Mouse (Mus musculus) forebrain, embryonic 10.5 days (tissue): ENCODE data around the gene Orm3. TPM values are rescaled to one million over a fixed set of nuclear protein-coding genes. Genes with fewer than 3 reads are reported as not detected.

Experiments used
- DNase-seq: peaks from one replicate; pipeline ENCODE4 v3.0.0-alpha.2; 2017; ENCODE audit warnings: low spot score; ENCODE audit errors: extremely low spot score
- H3K27ac ChIP-seq: fragments of 300-500 bp; sonication (generic); 2 replicates; pipeline ENCODE4 v1.5.1; 2016; ENCODE audit warnings: mild to moderate bottlenecking
- H3K27me3 ChIP-seq: fragments of 300-500 bp; sonication (generic); 2 replicates; pipeline ENCODE4 v1.6.1; 2016; ENCODE audit warnings: mild to moderate bottlenecking; ENCODE audit not compliant: poor library complexity, severe bottlenecking
- H3K36me3 ChIP-seq: fragments of 300-500 bp; sonication (generic); replicated peaks from 2 replicates; pipeline ENCODE4 v1.6.1; 2016; ENCODE audit warnings: mild to moderate bottlenecking, moderate library complexity
- H3K4me1 ChIP-seq: fragments of 300-500 bp; sonication (generic); 2 replicates; pipeline ENCODE4 v1.6.1; 2016
- H3K4me3 ChIP-seq: fragments of 300-500 bp; sonication (generic); 2 replicates; pipeline ENCODE4 v1.5.1; 2016; ENCODE audit warnings: mild to moderate bottlenecking, moderate library complexity
- H3K9me3 ChIP-seq: fragments of 300-500 bp; sonication (generic); 2 replicates; pipeline ENCODE4 v1.6.1; 2016; ENCODE audit warnings: mild to moderate bottlenecking, moderate library complexity
- WGBS: fragments of 180-500 bp; shearing (Covaris S2); methylation state at CpG from one replicate; pipeline ENCODE4 v1.1.7; 2016; 5-methylcytosine and 5-hydroxymethylcytosine counted together
- polyA plus RNA-seq: library from polyadenylated mRNA; unstranded; fragments of >200 nt; fragmentation: Nextera tagmentation; extraction: Ambion mirVana; gene quantifications from 2 replicates; pipeline ENCODE4 v1.2.1, GENCODE M21; 2016

The Orm3 gene
- polyA plus RNA-seq, 1 experiment from 2014 or later = not detected

GRCm38 (mm10) chr4:63377483-63377882 is 21.5 kb downstream of the Orm3 start:
- DNase-seq = no peak
- no peaks in the 10 kb centered on the region; the same call in 1 of the 2 replicates for H3K4me1 ChIP-seq
- H3K27me3 ChIP-seq = no peaks in the 10 kb centered on the region
- H3K9me3 ChIP-seq = no peaks in the 10 kb centered on the region
- 69% methylated on average over 7 of the region's 7 CpGs for WGBS
- no peak overlapping the region for H3K4me3 ChIP-seq
- H3K36me3 ChIP-seq = peaks cover 90% of the 10 kb centered on the region
- H3K27ac ChIP-seq = no peak overlapping the region

GRCm38 (mm10) chr4:63382676-63383369 is 26.9 kb downstream of the Orm3 start:
- no peak overlapping the region for H3K27ac ChIP-seq
- H3K27me3 ChIP-seq = no peaks in the 10 kb centered on the region
- no peak for DNase-seq
- WGBS = 89% methylated on average over 4 of the region's 4 CpGs
- peaks cover 73% of the 10 kb centered on the region for H3K36me3 ChIP-seq
- H3K9me3 ChIP-seq = no peaks in the 10 kb centered on the region
- H3K4me1 ChIP-seq = peaks cover 6% of the 10 kb centered on the region
- no peak overlapping the region for H3K4me3 ChIP-seq

- Histone ChIP-seq H3K27ac (no peak overlapping the region), H3K36me3 (peaks cover 74% of the 10 kb centered on the region), H3K4me3 (no peak overlapping the region), H3K4me1 (peaks cover 12% of the 10 kb centered on the region), H3K9me3 (no peaks in the 10 kb centered on the region), H3K27me3 (no peaks in the 10 kb centered on the region)
- no peak for DNase-seq
- WGBS = 92% methylated on average over 12 of the region's 12 CpGs
Measured at GRCm38 (mm10) chr4:63383474-63383873, 27.5 kb downstream of the Orm3 start.

GRCm38 (mm10) chr4:63384262-63384661 is 28.3 kb downstream of the Orm3 start:
- no peaks in the 10 kb centered on the region for H3K27me3 ChIP-seq
- H3K4me1 ChIP-seq = peaks cover 20% of the 10 kb centered on the region
- H3K36me3 ChIP-seq = peaks cover 66% of the 10 kb centered on the region
- no peaks in the 10 kb centered on the region for H3K9me3 ChIP-seq
- no peak overlapping the region for H3K4me3 ChIP-seq
- DNase-seq = no peak
- WGBS = 94% methylated on average over 4 of the region's 4 CpGs
- no peak overlapping the region for H3K27ac ChIP-seq

GRCm38 (mm10) chr4:63385253-63385652 is 29.3 kb downstream of the Orm3 start:
- H3K27ac ChIP-seq = no peak overlapping the region
- H3K36me3 ChIP-seq = peaks cover 58% of the 10 kb centered on the region

GRCm38 (mm10) chr4:63385784-63386183 is 29.8 kb downstream of the Orm3 start:
- Histone ChIP-seq H3K4me3 (no peak overlapping the region), H3K27me3 (no peaks in the 10 kb centered on the region), H3K4me1 (peaks cover 35% of the 10 kb centered on the region), H3K36me3 (peaks cover 55% of the 10 kb centered on the region), H3K9me3 (no peaks in the 10 kb centered on the region), H3K27ac (no peak overlapping the region)
- WGBS = 91% methylated on average over 11 of the region's 11 CpGs
- DNase-seq = no peak

More at GRCm38 (mm10) chr4:63385253-63385652, 29.3 kb downstream of the Orm3 start:
- Histone ChIP-seq H3K4me1 (peaks cover 30% of the 10 kb centered on the region), H3K4me3 (no peak overlapping the region), H3K9me3 (no peaks in the 10 kb centered on the region), H3K27me3 (no peaks in the 10 kb centered on the region)
- 90% methylated on average over 3 of the region's 3 CpGs for WGBS
- no peak for DNase-seq

- peaks cover 47% of the 10 kb centered on the region for H3K36me3 ChIP-seq
Measured at GRCm38 (mm10) chr4:63388029-63388428, 32.1 kb downstream of the Orm3 start.

GRCm38 (mm10) chr4:63389121-63389886 is 33.3 kb downstream of the Orm3 start:
- H3K27ac ChIP-seq = peak overlapping the region; percentile 78

More at GRCm38 (mm10) chr4:63388029-63388428, 32.1 kb downstream of the Orm3 start:
- DNase-seq = no peak
- Histone ChIP-seq H3K4me1 (peaks cover 46% of the 10 kb centered on the region), H3K4me3 (no peak overlapping the region), H3K27ac (peak overlapping the region; percentile 78; the same call in 1 of the 2 replicates), H3K9me3 (no peaks in the 10 kb centered on the region), H3K27me3 (no peaks in the 10 kb centered on the region)
- 86% methylated on average over 6 of the region's 6 CpGs for WGBS

GRCm38 (mm10) chr4:63389887-63390528 is 34.0 kb downstream of the Orm3 start:
- DNase-seq = no peak
- Histone ChIP-seq H3K36me3 (peaks cover 49% of the 10 kb centered on the region), H3K9me3 (no peaks in the 10 kb centered on the region), H3K4me3 (no peak overlapping the region), H3K27ac (peak overlapping the region; percentile 78), H3K27me3 (no peaks in the 10 kb centered on the region), H3K4me1 (peaks cover 46% of the 10 kb centered on the region)
- WGBS = 58% methylated on average over 11 of the region's 11 CpGs

More at GRCm38 (mm10) chr4:63389121-63389886, 33.3 kb downstream of the Orm3 start:
- peak; percentile 31 for DNase-seq
- Histone ChIP-seq H3K9me3 (no peaks in the 10 kb centered on the region), H3K4me1 (peaks cover 46% of the 10 kb centered on the region), H3K4me3 (no peak overlapping the region; the same call in 1 of the 2 replicates), H3K36me3 (peaks cover 45% of the 10 kb centered on the region), H3K27me3 (no peaks in the 10 kb centered on the region)
- 18% methylated on average over 8 of the region's 8 CpGs for WGBS

GRCm38 (mm10) chr4:63391322-63391721 is 35.4 kb downstream of the Orm3 start:
- Histone ChIP-seq H3K9me3 (no peaks in the 10 kb centered on the region), H3K4me1 (peaks cover 46% of the 10 kb centered on the region), H3K36me3 (peaks cover 48% of the 10 kb centered on the region)

GRCm38 (mm10) chr4:63397981-63398537 is 42.1 kb downstream of the Orm3 start:
- peaks cover 39% of the 10 kb centered on the region for H3K4me1 ChIP-seq
- H3K27me3 ChIP-seq = no peaks in the 10 kb centered on the region
- DNase-seq = no peak
- peaks cover 35% of the 10 kb centered on the region for H3K36me3 ChIP-seq
- H3K9me3 ChIP-seq = no peaks in the 10 kb centered on the region
- 88% methylated on average over 10 of the region's 10 CpGs for WGBS
- peak overlapping the region; percentile 53; the same call in 1 of the 2 replicates for H3K27ac ChIP-seq
- no peak overlapping the region for H3K4me3 ChIP-seq

More at GRCm38 (mm10) chr4:63391322-63391721, 35.4 kb downstream of the Orm3 start:
- WGBS = 90% methylated on average over 6 of the region's 6 CpGs
- H3K4me3 ChIP-seq = no peak overlapping the region
- no peaks in the 10 kb centered on the region for H3K27me3 ChIP-seq
- DNase-seq = no peak
- peak overlapping the region; percentile 78; the same call in 1 of the 2 replicates for H3K27ac ChIP-seq

- Histone ChIP-seq H3K4me1 (peaks cover 48% of the 10 kb centered on the region), H3K27me3 (no peaks in the 10 kb centered on the region), H3K9me3 (no peaks in the 10 kb centered on the region), H3K36me3 (peaks cover 28% of the 10 kb centered on the region), H3K4me3 (no peak overlapping the region), H3K27ac (peak overlapping the region; percentile 53; the same call in 1 of the 2 replicates)
- WGBS = 78% methylated on average over 11 of the region's 11 CpGs
- DNase-seq = no peak
Measured at GRCm38 (mm10) chr4:63398854-63399609, 43.1 kb downstream of the Orm3 start.
